Mouse (Mus musculus) layer of hippocampus, adult 9-10 months (tissue): Measurements from ENCODE around the gene Akr7a5.
A peak's percentile ranks its signal among the peaks of the same experiment; 100 is the strongest.

ENCODE experiments used
- DNase-seq: peaks from one replicate; pipeline ENCODE4 v3.0.0; 2022; ENCODE audit warnings: low spot score

The Akr7a5 gene

GRCm38 (mm10) chr4:139298671-139299366 is 11.7 kb upstream of the Akr7a5 start:
- no peak for DNase-seq

- no peak for DNase-seq
Measured at GRCm38 (mm10) chr4:139301780-139302179, 8.8 kb upstream of the Akr7a5 start.

DNA sequence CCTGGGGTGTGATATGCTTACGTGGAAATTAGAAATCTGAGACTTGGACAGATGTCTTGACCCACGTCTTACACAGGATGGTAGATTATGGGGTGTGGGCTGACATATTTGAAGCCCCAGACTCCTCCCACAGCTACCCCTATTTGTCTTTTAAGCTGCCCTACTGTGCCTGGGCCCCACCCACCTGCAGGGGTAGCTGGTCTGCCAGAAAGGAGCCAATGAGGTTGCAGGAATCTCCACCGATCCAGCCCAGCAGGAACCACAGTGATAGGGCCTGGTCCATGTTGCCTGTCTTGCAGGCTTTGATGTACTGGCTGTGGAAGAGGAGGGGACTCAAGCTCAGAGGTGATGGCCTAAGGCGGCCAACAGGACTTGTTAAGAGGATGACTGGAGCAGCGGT is 8.3 kb upstream of the Akr7a5 start:
- DNase-seq = no peak

DNA sequence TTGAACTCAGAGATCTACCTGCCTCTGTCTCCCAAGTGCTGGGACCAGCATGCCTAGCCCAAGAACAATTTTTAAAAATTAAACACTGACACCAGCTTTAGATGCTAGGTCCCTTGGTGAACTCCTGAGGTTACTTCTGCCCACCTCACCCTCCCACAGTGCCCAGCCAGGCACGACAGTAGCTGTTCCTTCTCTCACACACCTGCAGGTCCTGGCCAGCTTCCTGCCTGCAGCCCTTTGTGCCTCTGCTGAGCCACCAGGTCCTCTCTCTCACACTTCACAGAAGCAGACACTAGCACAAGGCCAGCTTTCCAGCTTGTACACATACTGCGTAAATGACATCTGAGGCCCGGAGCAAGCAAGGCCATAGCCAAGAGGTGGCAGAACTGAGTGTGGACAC is 5.0 kb upstream of the Akr7a5 start:
- DNase-seq = no peak

- DNase-seq = no peak
Measured at GRCm38 (mm10) chr4:139307916-139308315, 2.6 kb upstream of the Akr7a5 start.

GRCm38 (mm10) chr4:139309651-139310050 is 893 bp upstream of the Akr7a5 start:
- no peak for DNase-seq

- no peak for DNase-seq
Measured at GRCm38 (mm10) chr4:139310899-139311701, 556 bp downstream of the Akr7a5 start.

- no peak for DNase-seq
Measured at GRCm38 (mm10) chr4:139311707-139312106, 1.2 kb downstream of the Akr7a5 start.

DNA sequence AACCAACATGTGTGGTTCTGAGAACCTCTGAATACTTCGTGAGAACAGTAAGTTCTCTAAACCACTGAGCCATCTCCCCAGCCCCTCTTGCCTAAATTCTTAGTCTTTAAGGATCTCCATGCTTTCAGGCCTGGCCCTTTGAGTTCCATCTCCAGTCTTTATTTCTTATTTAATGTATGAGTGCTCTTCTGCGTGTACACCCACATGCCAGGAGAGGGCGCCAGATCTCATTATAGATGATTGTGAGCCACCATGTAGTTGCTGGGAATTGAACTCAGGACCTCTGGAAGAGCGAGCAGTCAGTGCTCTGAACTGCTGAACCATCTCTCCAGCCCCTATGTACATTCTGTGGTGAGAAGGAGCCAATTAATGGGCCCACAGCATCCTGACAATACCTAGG is 2.1 kb downstream of the Akr7a5 start:
- no peak for DNase-seq

GRCm38 (mm10) chr4:139318449-139318848 is 7.9 kb downstream of the Akr7a5 start:
- no peak for DNase-seq

- DNase-seq = no peak
Measured at GRCm38 (mm10) chr4:139319740-139320139, 9.2 kb downstream of the Akr7a5 start.

DNA sequence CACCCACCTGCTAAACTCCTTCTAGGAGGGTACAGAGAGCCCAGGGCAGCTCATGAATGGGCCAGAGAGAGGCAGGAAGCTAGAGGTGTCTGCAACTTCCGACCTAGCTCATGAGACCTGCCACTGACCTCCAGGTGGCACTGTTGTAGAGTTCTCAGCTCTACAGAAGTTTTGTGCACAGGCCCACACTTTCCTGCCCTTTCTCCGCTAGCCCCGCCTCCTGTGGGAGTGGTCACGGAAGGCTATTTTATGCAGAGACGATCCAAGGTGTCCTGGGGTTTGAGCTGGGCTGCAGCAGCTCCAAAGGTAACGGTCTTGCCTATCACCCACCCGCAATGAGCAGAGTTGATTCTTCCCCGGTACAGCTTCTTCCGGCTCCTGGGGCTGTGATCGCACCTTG is 20.1 kb downstream of the Akr7a5 start:
- no peak for DNase-seq

DNA sequence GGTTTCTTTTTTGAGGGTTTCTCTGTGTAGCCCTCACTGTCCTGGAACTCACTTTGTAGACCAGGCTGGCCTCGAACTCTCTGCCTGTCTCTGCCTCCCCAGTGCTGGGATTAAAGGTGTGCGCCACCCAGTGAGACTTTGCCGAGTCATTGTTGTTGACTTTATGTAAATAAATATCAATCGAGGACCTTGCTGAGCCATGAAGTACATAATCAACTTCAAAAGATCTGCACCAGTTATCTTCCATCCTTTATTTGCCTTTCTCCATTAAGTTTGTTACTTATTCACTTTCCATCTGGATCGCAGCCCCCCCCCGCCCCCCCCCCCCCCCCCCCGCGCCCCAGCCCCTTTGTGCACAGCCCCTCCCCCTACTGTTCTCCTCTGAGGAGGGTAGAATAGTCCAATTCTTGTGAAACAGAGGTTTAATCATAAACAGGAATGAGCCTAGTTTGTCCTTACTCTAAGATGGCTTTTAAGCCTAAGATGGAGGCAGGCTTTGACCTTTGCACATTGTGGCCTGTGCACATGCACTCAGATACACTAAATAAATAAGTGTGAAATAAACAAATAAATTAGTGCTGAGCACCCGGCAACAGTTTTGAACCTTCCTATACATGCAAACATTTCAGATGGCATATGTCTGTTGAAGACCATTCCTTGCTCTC is 24.2 kb downstream of the Akr7a5 start:
- no peak for DNase-seq

- no peak for DNase-seq
Measured at GRCm38 (mm10) chr4:139335507-139335906, 25.0 kb downstream of the Akr7a5 start.

DNA sequence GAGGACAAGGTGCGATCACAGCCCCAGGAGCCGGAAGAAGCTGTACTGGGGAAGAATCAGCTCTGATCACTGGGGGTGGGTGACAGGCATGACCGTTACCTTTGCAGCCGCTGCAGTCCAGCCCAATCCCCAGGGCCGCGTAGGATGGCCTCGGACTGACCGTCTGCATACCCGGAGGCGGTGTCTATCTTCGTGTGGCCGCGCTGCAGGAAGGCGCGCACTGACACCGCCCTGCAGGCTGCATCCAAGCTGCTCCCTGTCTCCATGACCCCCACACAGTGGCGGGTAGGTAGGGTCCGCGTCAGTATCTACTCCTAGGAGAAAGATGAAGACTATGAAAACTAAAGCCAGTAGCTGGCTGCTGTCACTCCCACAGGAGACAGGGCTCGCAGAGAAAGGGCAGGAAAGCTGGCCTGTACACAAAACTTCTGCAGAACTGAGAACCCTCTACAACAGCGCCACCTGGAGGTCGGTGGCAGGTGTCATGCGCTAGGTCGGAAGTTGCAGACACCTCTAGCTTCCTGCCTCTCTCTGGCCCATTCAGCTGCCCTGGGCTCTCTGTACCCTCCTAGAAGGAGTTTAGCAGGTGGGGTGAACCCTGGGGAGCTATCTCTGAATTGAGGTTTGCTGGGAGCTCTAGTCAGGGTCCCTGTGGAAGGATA is 26.4 kb downstream of the Akr7a5 start:
- no peak for DNase-seq

- DNase-seq = no peak
Measured at GRCm38 (mm10) chr4:139338145-139338544, 27.6 kb downstream of the Akr7a5 start.

DNA sequence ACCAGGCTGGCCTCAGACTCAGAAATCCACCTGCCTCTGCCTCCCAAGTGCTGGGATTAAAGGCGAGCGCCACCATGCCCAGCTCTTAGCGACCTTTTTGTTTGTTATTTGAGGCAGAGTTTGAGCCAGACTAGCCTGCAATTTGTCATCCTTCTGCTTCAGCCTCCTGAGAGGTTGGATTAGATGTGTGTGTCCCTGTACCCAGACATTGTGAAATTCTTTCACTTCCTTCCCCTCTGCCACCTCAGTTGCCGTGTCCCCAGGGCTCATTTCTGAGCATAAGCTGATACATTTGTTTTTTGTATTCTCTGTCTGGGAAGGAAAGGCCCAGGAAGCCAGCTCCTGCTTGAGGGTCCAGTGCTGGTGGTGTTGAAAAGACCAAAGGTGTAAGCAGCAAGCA is 30.3 kb downstream of the Akr7a5 start:
- no peak for DNase-seq

DNA sequence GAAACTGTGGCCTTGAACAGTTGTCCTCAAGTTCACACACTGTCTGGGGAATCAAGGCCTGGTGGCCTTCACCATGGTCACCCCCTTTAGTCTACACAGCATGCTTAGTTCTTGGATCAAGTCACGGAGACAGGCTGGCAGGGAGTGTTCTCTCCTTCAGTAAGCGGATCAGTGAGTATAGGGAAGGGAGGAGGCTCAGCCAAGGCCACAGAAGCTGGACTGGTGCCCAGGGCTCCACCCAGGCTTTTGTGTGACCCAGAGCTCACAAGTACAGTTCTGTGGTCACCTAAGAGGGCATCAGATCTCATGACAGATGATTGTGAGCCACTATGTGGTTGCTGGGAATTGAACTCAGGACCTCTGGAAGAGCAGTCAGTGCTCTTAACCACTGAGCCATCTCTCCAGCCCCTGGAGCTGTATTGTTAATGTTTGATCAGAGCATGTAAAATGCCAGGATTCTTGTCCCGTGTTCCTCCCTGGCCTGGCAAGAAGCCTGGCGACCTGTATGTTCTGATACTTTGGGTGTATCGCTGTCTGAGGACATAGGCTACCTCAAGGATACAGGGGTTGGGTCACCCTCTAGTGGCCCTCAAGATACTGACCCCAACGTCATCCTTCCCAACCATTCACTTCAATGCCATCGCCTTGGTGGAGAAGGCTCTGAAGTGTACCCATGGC is 31.2 kb downstream of the Akr7a5 start:
- DNase-seq = no peak

- DNase-seq = no peak
Measured at GRCm38 (mm10) chr4:139343718-139344117, 33.2 kb downstream of the Akr7a5 start.

DNA sequence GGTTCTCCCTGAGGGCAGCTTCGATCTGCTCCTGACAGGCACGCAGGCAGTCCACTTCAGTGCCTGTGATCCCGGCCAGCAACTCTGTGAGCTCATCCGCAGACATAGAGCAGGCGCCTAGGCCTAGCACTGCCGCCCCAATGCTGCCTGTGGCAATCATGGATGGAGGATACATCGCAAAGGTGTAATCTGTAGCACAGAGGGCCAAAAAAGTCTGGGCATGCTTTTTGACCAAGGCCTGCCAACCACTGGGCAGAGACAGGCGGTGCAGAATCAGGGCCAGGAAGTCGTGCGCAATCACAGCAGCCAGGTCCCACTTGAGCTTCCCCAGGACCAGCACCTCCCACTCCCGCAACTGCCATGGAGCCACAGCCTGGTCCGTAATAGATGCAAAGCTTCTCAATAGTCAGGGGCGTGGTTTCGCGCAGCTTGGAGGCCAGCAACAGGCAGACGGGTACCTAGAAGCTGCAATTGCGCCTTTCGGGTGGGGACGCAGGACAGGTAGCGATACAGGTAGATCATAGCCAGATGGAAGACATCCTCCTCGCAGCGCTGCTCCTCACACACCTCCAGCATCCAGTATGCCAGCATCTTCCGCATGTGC is 35.0 kb downstream of the Akr7a5 start:
- no peak for DNase-seq

DNA sequence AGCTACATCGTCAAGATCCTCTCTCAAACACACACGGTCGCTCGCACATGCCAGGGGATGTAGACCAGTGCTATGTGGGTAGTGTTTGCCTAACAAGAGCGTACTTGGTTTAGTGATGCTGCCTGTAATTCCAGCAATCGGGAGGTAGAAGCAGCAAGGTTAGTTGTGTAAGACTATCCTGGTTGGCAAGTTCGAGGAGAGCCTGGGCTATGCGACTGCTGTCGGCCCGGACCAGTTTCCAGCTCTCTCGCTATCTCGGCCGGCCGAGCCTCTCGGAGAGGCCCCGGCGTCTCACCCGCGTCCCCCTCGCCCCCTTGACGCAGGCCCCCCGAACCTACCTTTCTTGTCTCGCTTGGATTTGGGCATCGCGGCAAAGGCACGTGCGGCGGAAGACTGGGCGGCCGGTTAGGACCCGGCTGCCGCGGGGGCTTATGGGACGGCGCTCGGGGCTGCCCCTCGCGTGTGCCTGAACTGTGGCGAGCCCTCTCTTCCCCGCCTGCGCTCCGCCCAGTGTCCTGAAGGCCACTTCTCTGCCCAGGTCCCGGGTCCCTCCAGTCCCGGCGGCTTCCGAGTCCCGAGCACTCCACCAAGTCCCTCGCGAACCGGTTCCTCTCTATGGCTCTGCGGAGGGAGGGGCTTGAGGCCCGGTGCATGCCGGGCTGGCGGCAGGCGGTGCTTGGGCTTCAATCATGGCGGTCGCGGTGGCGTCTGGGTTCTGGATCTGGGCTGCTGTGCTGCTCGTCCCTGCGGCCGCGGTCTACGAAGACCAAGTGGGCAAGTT is 41.6 kb downstream of the Akr7a5 start, which contains the start of the genes Mrto4, Emc1 and Ubr4:
Mrto4 (minus strand) TSS at position 646 of the 781 bp plus-strand sequence.
Emc1 (plus strand) TSS at position 657 of the 781 bp plus-strand sequence.
Ubr4 (plus strand) TSS at position 679 of the 781 bp plus-strand sequence.
- DNase-seq = peak; percentile 67
